23 mouse cellular contexts compared by ENCODE assay signal in genomic region chrX:99066550-99066949, GRCm38 (mm10).
DNase-seq lines count a peak whose midpoint lies in the region; ATAC-seq lines count a peak whose summit lies in the region.
"Had no signal": no experiment of that assay in that cellular context is flagged by ENCODE, and none has a peak within 500 bp of the region (broad histone marks: within the 10 kb centered on the region; RNA-seq: fewer than 3 reads in every experiment).

No protein-coding gene starts in this region.

- 0 out of 2 replicates have a peak overlapping the region, but pooled peaks have one; percentile 0 for H3K27ac ChIP-seq in brown adipose tissue, adult 24 weeks (replicated peaks; ENCODE audit: low read depth, low read length)
- H3K27ac ChIP-seq: embryonic facial prominence, embryonic 10.5 days; embryonic facial prominence, embryonic 12.5 days; forebrain, embryonic 13.5 days; forebrain, embryonic 15.5 days had no signal

- H3K4me1 ChIP-seq in brown adipose tissue, adult 24 weeks (ENCODE audit: control insufficient read depth, insufficient read depth, insufficient read length, low read length) = no peaks in the 10 kb centered on the region
- H3K4me1 ChIP-seq: embryonic facial prominence, embryonic 10.5 days; embryonic facial prominence, embryonic 12.5 days; forebrain, embryonic 13.5 days; forebrain, embryonic 15.5 days had no signal

- ATAC-seq in frontal cortex, adult (ENCODE audit: low TSS enrichment) = peak; percentile 47
- 0 out of 2 replicates have a peak, but pooled peaks have one; percentile 21 for ATAC-seq in megakaryocyte, adult 5-6 weeks (ENCODE audit: poor library complexity, severe bottlenecking)
- ATAC-seq in inflammation-experienced regulatory T-cells, adult 6 months = no peak
- ATAC-seq: activated CD4-positive, CD25-positive, alpha-beta regulatory T cell, adult 4 months; CD4-positive, CD25-positive, alpha-beta regulatory T cell, adult 4 months; forebrain, embryonic 13.5 days; forebrain, embryonic 15.5 days; forebrain, postnatal 0 days; Patski had no signal

- no peak for DNase-seq in frontal cortex, postnatal 14 days (ENCODE audit: low spot score in 2 of 2)
- no peak for DNase-seq in kidney, adult 11 months
- DNase-seq: adrenal gland, adult 8-10 months; adrenal gland, postnatal 14 days; adrenal gland, postnatal 36 days; B cell, adult 2 months; cerebellum, adult 11 months; cerebellum, adult 18-20 months; cerebellum, adult 9-10 months; cerebellum, postnatal 10 days; cerebellum, postnatal 25 days; forebrain, postnatal 0 days had no signal

- no peak overlapping the region for H3K4me3 ChIP-seq in brown adipose tissue, adult 24 weeks (ENCODE audit: insufficient read depth, low read depth, low read length)
- H3K4me3 ChIP-seq: embryonic facial prominence, embryonic 10.5 days; embryonic facial prominence, embryonic 12.5 days; forebrain, embryonic 13.5 days; forebrain, embryonic 15.5 days had no signal
